Mouse (Mus musculus): ENCODE results near the gene Klhl3. TPM values are rescaled to one million over a fixed set of nuclear protein-coding genes. Genes with fewer than 3 reads are reported as not detected.

The Klhl3 gene
- total and polyA plus RNA-seq, 3 experiments: 2.1 to 4.3 (median 2.7) TPM

GRCm38 (mm10) chr13:58131692-58132091 lies 18.3 kb upstream of the Klhl3 start:
- no peak overlapping the region for H3K9ac ChIP-seq (ENCODE audit: low read depth, low read length)
- WGBS: 63% methylated on average over 3 of the region's 3 CpGs
- H3K27me3 ChIP-seq (ENCODE audit: control insufficient read depth, insufficient read depth, low read length): no peaks in the 10 kb centered on the region
- no peak for TF ChIP-seq CTCF (IDR thresholded peaks at IDR 0.05)
- TF ChIP-seq POLR2A (IDR thresholded peaks at IDR 0.05; ENCODE audit: insufficient read depth, low read depth, low read length): no peak
- TF ChIP-seq EP300 (IDR thresholded peaks at IDR 0.05; ENCODE audit: insufficient read depth, low read depth, low read length): no peak
- H3K36me3 ChIP-seq (ENCODE audit: control insufficient read depth, insufficient read depth, low read length): no peaks in the 10 kb centered on the region
- DNase-seq: no peak
- no peak overlapping the region for H3K27ac ChIP-seq
- no peak overlapping the region for H3K4me3 ChIP-seq
- intact Hi-C loops (cut with DNase I): no loop called here
- peaks cover 4% of the 10 kb centered on the region for H3K4me1 ChIP-seq (ENCODE audit: control insufficient read depth, insufficient read depth, low read length)
- H3K79me2 ChIP-seq (replicated peaks; ENCODE audit: control insufficient read depth, insufficient read depth, low read length): peaks cover 3% of the 10 kb centered on the region

GRCm38 (mm10) chr13:58129687-58130246 lies 16.4 kb upstream of the Klhl3 start:
- Histone ChIP-seq H3K4me1 (ENCODE audit: control insufficient read depth, insufficient read depth, low read length) (peaks cover 4% of the 10 kb centered on the region), H3K27ac (peak overlapping the region; percentile 100)
- intact Hi-C loops (cut with DNase I): loop anchor here (1.0 to 10.0 kb wide), 2 partner anchors 28 to 275 kb away; partner anchors contain the start of genes Hnrnpk, Idnk and Rmi1

GRCm38 (mm10) chr13:58128768-58129671 lies 15.6 kb upstream of the Klhl3 start:
- peak overlapping the region; percentile 94 for H3K4me3 ChIP-seq
- no peaks in the 10 kb centered on the region for H3K27me3 ChIP-seq (ENCODE audit: control insufficient read depth, insufficient read depth, low read length)
- DNase-seq: peak; percentile 98 to 99
- peak overlapping the region; percentile 95 for H3K9ac ChIP-seq (ENCODE audit: low read depth, low read length)
- peaks cover 4% of the 10 kb centered on the region for H3K4me1 ChIP-seq (ENCODE audit: control insufficient read depth, insufficient read depth, low read length)
- under 1% methylated on average over 83 of the region's 83 CpGs for WGBS
- peak; percentile 4; the same call in 1 of the 2 replicates for TF ChIP-seq CTCF (IDR thresholded peaks at IDR 0.05)
- TF ChIP-seq POLR2A (IDR thresholded peaks at IDR 0.05; ENCODE audit: insufficient read depth, low read depth, low read length): peak; percentile 89
- no peak for TF ChIP-seq EP300 (IDR thresholded peaks at IDR 0.05; ENCODE audit: insufficient read depth, low read depth, low read length)
- peak overlapping the region; percentile 100 for H3K27ac ChIP-seq
- H3K79me2 ChIP-seq (replicated peaks; ENCODE audit: control insufficient read depth, insufficient read depth, low read length): peaks cover 3% of the 10 kb centered on the region
- H3K36me3 ChIP-seq (ENCODE audit: control insufficient read depth, insufficient read depth, low read length): peaks cover 6% of the 10 kb centered on the region
- intact Hi-C loops (cut with DNase I): loop anchor here (1.0 to 10.0 kb wide), 2 partner anchors 28 to 276 kb away; partner anchors contain the start of genes Hnrnpk, Idnk and Rmi1

More at GRCm38 (mm10) chr13:58129687-58130246, 16.4 kb upstream of the Klhl3 start:
- peak overlapping the region; percentile 95 for H3K9ac ChIP-seq (ENCODE audit: low read depth, low read length)
- H3K79me2 ChIP-seq (replicated peaks; ENCODE audit: control insufficient read depth, insufficient read depth, low read length): peaks cover 3% of the 10 kb centered on the region
- H3K4me3 ChIP-seq: peak overlapping the region; percentile 94
- no peaks in the 10 kb centered on the region for H3K27me3 ChIP-seq (ENCODE audit: control insufficient read depth, insufficient read depth, low read length)
- no peak for DNase-seq
- TF ChIP-seq EP300 (IDR thresholded peaks at IDR 0.05; ENCODE audit: insufficient read depth, low read depth, low read length) (no peak), CTCF (IDR thresholded peaks at IDR 0.05) (no peak), POLR2A (IDR thresholded peaks at IDR 0.05; ENCODE audit: insufficient read depth, low read depth, low read length) (no peak)
- 29% methylated on average over 4 of the region's 4 CpGs for WGBS
- peaks cover 6% of the 10 kb centered on the region for H3K36me3 ChIP-seq (ENCODE audit: control insufficient read depth, insufficient read depth, low read length)

- WGBS: under 1% methylated on average over 56 of the region's 62 CpGs
- Histone ChIP-seq H3K36me3 (ENCODE audit: control insufficient read depth, insufficient read depth, low read length) (peaks cover 6% of the 10 kb centered on the region), H3K79me2 (replicated peaks; ENCODE audit: control insufficient read depth, insufficient read depth, low read length) (peaks cover 3% of the 10 kb centered on the region), H3K9ac (ENCODE audit: low read depth, low read length) (peak within 1 kb of the TSS; percentile 97), H3K27ac (peak within 1 kb of the TSS; percentile 100), H3K27me3 (ENCODE audit: control insufficient read depth, insufficient read depth, low read length) (no peaks in the 10 kb centered on the region), H3K4me3 (peak within 1 kb of the TSS; percentile 94), H3K4me1 (ENCODE audit: control insufficient read depth, insufficient read depth, low read length) (peaks cover 4% of the 10 kb centered on the region)
- intact Hi-C loops (cut with DNase I): loop anchor here (10.0 kb wide), 1 partner anchor 276 kb away; the partner anchor contains the start of genes Hnrnpk and Rmi1
- TF ChIP-seq CTCF (IDR thresholded peaks at IDR 0.05) (no peak; the same call in 1 of the 2 replicates), EP300 (IDR thresholded peaks at IDR 0.05; ENCODE audit: insufficient read depth, low read depth, low read length) (no peak), POLR2A (IDR thresholded peaks at IDR 0.05; ENCODE audit: insufficient read depth, low read depth, low read length) (peak; percentile 76; the same call in 1 of the 2 replicates)
- peak; percentile 96 to 97 for DNase-seq
Measured at GRCm38 (mm10) chr13:58128396-58128767, 15.0 kb upstream of the Klhl3 start, which contains the start of gene Hnrnpa0. Hnrnpa0 (minus strand) TSS chr13:58128556.

GRCm38 (mm10) chr13:58127766-58128361 lies 14.5 kb upstream of the Klhl3 start:
- peak overlapping the region; percentile 100 for H3K27ac ChIP-seq
- peak overlapping the region; percentile 94 for H3K4me3 ChIP-seq
- H3K79me2 ChIP-seq (replicated peaks; ENCODE audit: control insufficient read depth, insufficient read depth, low read length): peaks cover 3% of the 10 kb centered on the region
- no peak for DNase-seq
- H3K36me3 ChIP-seq (ENCODE audit: control insufficient read depth, insufficient read depth, low read length): peaks cover 6% of the 10 kb centered on the region
- H3K4me1 ChIP-seq (ENCODE audit: control insufficient read depth, insufficient read depth, low read length): peaks cover 4% of the 10 kb centered on the region
- under 1% methylated on average over 77 of the region's 81 CpGs for WGBS
- H3K27me3 ChIP-seq (ENCODE audit: control insufficient read depth, insufficient read depth, low read length): no peaks in the 10 kb centered on the region
- intact Hi-C loops (cut with DNase I): loop anchor here (10.0 kb wide), 1 partner anchor 277 kb away; the partner anchor contains the start of genes Hnrnpk and Rmi1
- TF ChIP-seq POLR2A (IDR thresholded peaks at IDR 0.05; ENCODE audit: insufficient read depth, low read depth, low read length) (no peak), EP300 (IDR thresholded peaks at IDR 0.05; ENCODE audit: insufficient read depth, low read depth, low read length) (no peak), CTCF (IDR thresholded peaks at IDR 0.05) (no peak)
- peak overlapping the region; percentile 97 for H3K9ac ChIP-seq (ENCODE audit: low read depth, low read length)

All from heart, adult 2 months (tissue).